Mouse (Mus musculus) bone marrow macrophage, adult 2 months (primary cell): ENCODE data around the gene Cks1b.

ENCODE experiments used
- CTCF ChIP-seq: IDR thresholded peaks from 2 replicates; pipeline ENCODE4 v1.5.1; 2012; ENCODE audit warnings: low read depth, mild to moderate bottlenecking, low read length, moderate library complexity
- POLR2A ChIP-seq: IDR thresholded peaks from 2 replicates; pipeline ENCODE4 v1.6.1; 2012; ENCODE audit warnings: mild to moderate bottlenecking, low read depth, low read length, borderline replicate concordance

GRCm38 (mm10) chr3:89365486-89366414 lies 52.4 kb downstream of the Cks1b start:
- TF ChIP-seq CTCF = no peak
- no peak for TF ChIP-seq POLR2A
